Mouse (Mus musculus): Measurements from ENCODE around the gene Ttc32. TPM values are rescaled to one million over a fixed set of nuclear protein-coding genes. Genes with fewer than 3 reads are reported as not detected.

Gene Ttc32
- polyA plus RNA-seq, 1 experiment, result 18.0 TPM

- TF ChIP-seq POLR2A (IDR thresholded peaks at IDR 0.05; ENCODE audit: low read depth, low read length), result no peak
- TF ChIP-seq CTCF (conservative IDR thresholded peaks at IDR 0.05; ENCODE audit: insufficient read depth, insufficient read length, low read depth, low read length), result no peak
- H3K36me3 ChIP-seq (ENCODE audit: control insufficient read depth, insufficient read depth, low read length), result no peaks in the 10 kb centered on the region
- DNase-seq, result no peak
- H3K27ac ChIP-seq (ENCODE audit: insufficient read depth, low read depth, low read length), result no peak overlapping the region
- no peaks in the 10 kb centered on the region for H3K27me3 ChIP-seq (replicated peaks; ENCODE audit: control insufficient read depth, insufficient read depth, low read length)
- no peaks in the 10 kb centered on the region for H3K4me1 ChIP-seq (ENCODE audit: control insufficient read depth, insufficient read depth, low read length)
- H3K4me3 ChIP-seq (ENCODE audit: insufficient read depth, low read depth, low read length), result no peak overlapping the region
- 31% methylated on average over 4 of the region's 4 CpGs for WGBS
Observed at GRCm38 (mm10) chr12:9029506-9029887, 300 bp upstream of the Ttc32 start.

- WGBS, result 39% methylated on average over 8 of the region's 8 CpGs
- H3K27ac ChIP-seq (ENCODE audit: insufficient read depth, low read depth, low read length), result no peak overlapping the region
- no peak for DNase-seq
- no peaks in the 10 kb centered on the region for H3K4me1 ChIP-seq (ENCODE audit: control insufficient read depth, insufficient read depth, low read length)
- H3K4me3 ChIP-seq (ENCODE audit: insufficient read depth, low read depth, low read length), result peak overlapping the region; percentile 77
- H3K36me3 ChIP-seq (ENCODE audit: control insufficient read depth, insufficient read depth, low read length), result no peaks in the 10 kb centered on the region
- TF ChIP-seq CTCF (conservative IDR thresholded peaks at IDR 0.05; ENCODE audit: insufficient read depth, insufficient read length, low read depth, low read length), result no peak
- TF ChIP-seq POLR2A (IDR thresholded peaks at IDR 0.05; ENCODE audit: low read depth, low read length), result no peak
- H3K27me3 ChIP-seq (replicated peaks; ENCODE audit: control insufficient read depth, insufficient read depth, low read length), result no peaks in the 10 kb centered on the region
Observed at GRCm38 (mm10) chr12:9031166-9031565, 1.4 kb downstream of the Ttc32 start.

GRCm38 (mm10) chr12:9033140-9033539 is 3.3 kb downstream of the Ttc32 start:
- no peak for TF ChIP-seq POLR2A (IDR thresholded peaks at IDR 0.05; ENCODE audit: low read depth, low read length)
- no peak for TF ChIP-seq CTCF (conservative IDR thresholded peaks at IDR 0.05; ENCODE audit: insufficient read depth, insufficient read length, low read depth, low read length)
- no peak overlapping the region for H3K4me3 ChIP-seq (ENCODE audit: insufficient read depth, low read depth, low read length)

GRCm38 (mm10) chr12:9036409-9036808 is 6.6 kb downstream of the Ttc32 start:
- no peak overlapping the region for H3K27ac ChIP-seq (ENCODE audit: insufficient read depth, low read depth, low read length)
- 91% methylated on average over 9 of the region's 9 CpGs for WGBS
- no peak overlapping the region for H3K4me3 ChIP-seq (ENCODE audit: insufficient read depth, low read depth, low read length)
- no peaks in the 10 kb centered on the region for H3K36me3 ChIP-seq (ENCODE audit: control insufficient read depth, insufficient read depth, low read length)
- TF ChIP-seq CTCF (conservative IDR thresholded peaks at IDR 0.05; ENCODE audit: insufficient read depth, insufficient read length, low read depth, low read length), result no peak
- TF ChIP-seq POLR2A (IDR thresholded peaks at IDR 0.05; ENCODE audit: low read depth, low read length), result no peak
- no peak for DNase-seq
- H3K27me3 ChIP-seq (replicated peaks; ENCODE audit: control insufficient read depth, insufficient read depth, low read length), result no peaks in the 10 kb centered on the region
- H3K4me1 ChIP-seq (ENCODE audit: control insufficient read depth, insufficient read depth, low read length), result no peaks in the 10 kb centered on the region

More at GRCm38 (mm10) chr12:9033140-9033539, 3.3 kb downstream of the Ttc32 start:
- no peak for DNase-seq
- no peaks in the 10 kb centered on the region for H3K4me1 ChIP-seq (ENCODE audit: control insufficient read depth, insufficient read depth, low read length)
- H3K36me3 ChIP-seq (ENCODE audit: control insufficient read depth, insufficient read depth, low read length), result no peaks in the 10 kb centered on the region
- no peak overlapping the region for H3K27ac ChIP-seq (ENCODE audit: insufficient read depth, low read depth, low read length)
- no peaks in the 10 kb centered on the region for H3K27me3 ChIP-seq (replicated peaks; ENCODE audit: control insufficient read depth, insufficient read depth, low read length)

- DNase-seq, result no peak
- no peak overlapping the region for H3K4me3 ChIP-seq (ENCODE audit: insufficient read depth, low read depth, low read length)
- H3K36me3 ChIP-seq (ENCODE audit: control insufficient read depth, insufficient read depth, low read length), result no peaks in the 10 kb centered on the region
- H3K27me3 ChIP-seq (replicated peaks; ENCODE audit: control insufficient read depth, insufficient read depth, low read length), result no peaks in the 10 kb centered on the region
- TF ChIP-seq CTCF (conservative IDR thresholded peaks at IDR 0.05; ENCODE audit: insufficient read depth, insufficient read length, low read depth, low read length), result no peak
- TF ChIP-seq POLR2A (IDR thresholded peaks at IDR 0.05; ENCODE audit: low read depth, low read length), result no peak
- no peaks in the 10 kb centered on the region for H3K4me1 ChIP-seq (ENCODE audit: control insufficient read depth, insufficient read depth, low read length)
- WGBS, result 92% methylated on average over 5 of the region's 5 CpGs
- no peak overlapping the region for H3K27ac ChIP-seq (ENCODE audit: insufficient read depth, low read depth, low read length)
Observed at GRCm38 (mm10) chr12:9040177-9040576, 10.4 kb downstream of the Ttc32 start.

- TF ChIP-seq CTCF (conservative IDR thresholded peaks at IDR 0.05; ENCODE audit: insufficient read depth, insufficient read length, low read depth, low read length) (no peak), POLR2A (IDR thresholded peaks at IDR 0.05; ENCODE audit: low read depth, low read length) (no peak)
- Histone ChIP-seq H3K4me3 (ENCODE audit: insufficient read depth, low read depth, low read length) (no peak overlapping the region), H3K27ac (ENCODE audit: insufficient read depth, low read depth, low read length) (no peak overlapping the region), H3K36me3 (ENCODE audit: control insufficient read depth, insufficient read depth, low read length) (no peaks in the 10 kb centered on the region), H3K4me1 (ENCODE audit: control insufficient read depth, insufficient read depth, low read length) (no peaks in the 10 kb centered on the region), H3K27me3 (replicated peaks; ENCODE audit: control insufficient read depth, insufficient read depth, low read length) (no peaks in the 10 kb centered on the region)
- WGBS, result 73% methylated on average over 7 of the region's 7 CpGs
- DNase-seq, result no peak
Observed at GRCm38 (mm10) chr12:9040686-9041085, 10.9 kb downstream of the Ttc32 start.

GRCm38 (mm10) chr12:9042316-9042715 is 12.5 kb downstream of the Ttc32 start:
- H3K4me1 ChIP-seq (ENCODE audit: control insufficient read depth, insufficient read depth, low read length), result no peaks in the 10 kb centered on the region
- 85% methylated on average over 5 of the region's 5 CpGs for WGBS
- no peak for DNase-seq
- no peaks in the 10 kb centered on the region for H3K36me3 ChIP-seq (ENCODE audit: control insufficient read depth, insufficient read depth, low read length)
- H3K27me3 ChIP-seq (replicated peaks; ENCODE audit: control insufficient read depth, insufficient read depth, low read length), result no peaks in the 10 kb centered on the region
- H3K4me3 ChIP-seq (ENCODE audit: insufficient read depth, low read depth, low read length), result no peak overlapping the region
- no peak for TF ChIP-seq POLR2A (IDR thresholded peaks at IDR 0.05; ENCODE audit: low read depth, low read length)
- TF ChIP-seq CTCF (conservative IDR thresholded peaks at IDR 0.05; ENCODE audit: insufficient read depth, insufficient read length, low read depth, low read length), result no peak
- H3K27ac ChIP-seq (ENCODE audit: insufficient read depth, low read depth, low read length), result no peak overlapping the region

GRCm38 (mm10) chr12:9042759-9043158 is 13.0 kb downstream of the Ttc32 start:
- no peak overlapping the region for H3K27ac ChIP-seq (ENCODE audit: insufficient read depth, low read depth, low read length)
- WGBS, result 98% methylated on average over 3 of the region's 3 CpGs
- no peak overlapping the region for H3K4me3 ChIP-seq (ENCODE audit: insufficient read depth, low read depth, low read length)
- H3K4me1 ChIP-seq (ENCODE audit: control insufficient read depth, insufficient read depth, low read length), result no peaks in the 10 kb centered on the region
- no peak for DNase-seq
- TF ChIP-seq POLR2A (IDR thresholded peaks at IDR 0.05; ENCODE audit: low read depth, low read length), result no peak
- no peaks in the 10 kb centered on the region for H3K27me3 ChIP-seq (replicated peaks; ENCODE audit: control insufficient read depth, insufficient read depth, low read length)
- H3K36me3 ChIP-seq (ENCODE audit: control insufficient read depth, insufficient read depth, low read length), result no peaks in the 10 kb centered on the region

Data from kidney, adult 2 months (tissue).